Mouse (Mus musculus): ENCODE data around the gene Mvb12a. TPM values are rescaled to one million over a fixed set of nuclear protein-coding genes. Genes with fewer than 3 reads are reported as not detected.

Gene Mvb12a
- polyA plus RNA-seq (2015; fragmentation: Nextera tagmentation; extraction: Ambion mirVana), result 77.1 and 82.4 TPM in 2 replicates

- H3K36me3 ChIP-seq, result peaks cover 27% of the 10 kb centered on the region
- peak within 1 kb of the TSS; percentile 89 for H3K4me2 ChIP-seq
- H3K9ac ChIP-seq, result peak within 1 kb of the TSS; percentile 87
- H3K4me3 ChIP-seq, result peak within 1 kb of the TSS; percentile 93
- no peak within 1 kb of the TSS for H3K27ac ChIP-seq
- peak; percentile 88 for ATAC-seq (ENCODE audit: insufficient number of reproducible peaks, insufficient read depth, low FRiP score, low TSS enrichment, low read depth)
- no peaks in the 10 kb centered on the region for H3K9me3 ChIP-seq
- H3K27me3 ChIP-seq, result no peaks in the 10 kb centered on the region
- peaks cover 14% of the 10 kb centered on the region for H3K4me1 ChIP-seq
- under 1% methylated on average over 55 of the region's 55 CpGs for WGBS
These were observed at the start of gene Mvb12a for GRCm38 (mm10) chr8:71542632-71543343. Mvb12a (plus strand) TSS chr8:71542922.

- Histone ChIP-seq H3K27ac (no peak overlapping the region), H3K9me3 (no peaks in the 10 kb centered on the region), H3K4me1 (peaks cover 30% of the 10 kb centered on the region), H3K4me2 (peak overlapping the region; percentile 32), H3K4me3 (no peak overlapping the region), H3K27me3 (no peaks in the 10 kb centered on the region), H3K36me3 (peaks cover 50% of the 10 kb centered on the region), H3K9ac (no peak overlapping the region)
- ATAC-seq (ENCODE audit: insufficient number of reproducible peaks, insufficient read depth, low FRiP score, low TSS enrichment, low read depth), result no peak
- WGBS, result 21% methylated on average over 16 of the region's 16 CpGs
These were observed 47.7 kb upstream of the Mvb12a start for GRCm38 (mm10) chr8:71495039-71495438.

- H3K4me3 ChIP-seq, result no peak overlapping the region
- H3K27ac ChIP-seq, result peak overlapping the region; percentile 44; the same call in 1 of the 2 replicates
- ATAC-seq (ENCODE audit: insufficient number of reproducible peaks, insufficient read depth, low FRiP score, low TSS enrichment, low read depth), result no peak
- H3K4me2 ChIP-seq, result no peak overlapping the region
- peaks cover 28% of the 10 kb centered on the region for H3K4me1 ChIP-seq
- H3K36me3 ChIP-seq, result peaks cover 42% of the 10 kb centered on the region
- H3K27me3 ChIP-seq, result no peaks in the 10 kb centered on the region
- no peak overlapping the region; the same call in 1 of the 2 replicates for H3K9ac ChIP-seq
- WGBS, result 89% methylated on average over 5 of the region's 5 CpGs
- no peaks in the 10 kb centered on the region for H3K9me3 ChIP-seq
These were observed 46.9 kb upstream of the Mvb12a start for GRCm38 (mm10) chr8:71495811-71496210.

- Histone ChIP-seq H3K4me2 (no peak overlapping the region), H3K36me3 (peaks cover 36% of the 10 kb centered on the region), H3K4me1 (peaks cover 28% of the 10 kb centered on the region), H3K27me3 (no peaks in the 10 kb centered on the region), H3K9ac (no peak overlapping the region; the same call in 1 of the 2 replicates), H3K4me3 (no peak overlapping the region), H3K9me3 (no peaks in the 10 kb centered on the region), H3K27ac (peak overlapping the region; percentile 40; the same call in 1 of the 2 replicates)
- 22% methylated on average over 11 of the region's 11 CpGs for WGBS
- ATAC-seq (ENCODE audit: insufficient number of reproducible peaks, insufficient read depth, low FRiP score, low TSS enrichment, low read depth), result no peak
These were observed 46.2 kb upstream of the Mvb12a start for GRCm38 (mm10) chr8:71496481-71496880.

- 100% methylated on average over 1 of the region's 1 CpGs for WGBS
- peaks cover 28% of the 10 kb centered on the region for H3K4me1 ChIP-seq
- no peaks in the 10 kb centered on the region for H3K27me3 ChIP-seq
These were observed 45.6 kb upstream of the Mvb12a start for GRCm38 (mm10) chr8:71497077-71497645.

GRCm38 (mm10) chr8:71497881-71498501, 44.7 kb upstream of the Mvb12a start:
- Histone ChIP-seq H3K27ac (peak overlapping the region; percentile 44; the same call in 1 of the 2 replicates), H3K36me3 (peaks cover 21% of the 10 kb centered on the region), H3K27me3 (no peaks in the 10 kb centered on the region), H3K4me1 (peaks cover 28% of the 10 kb centered on the region), H3K9me3 (no peaks in the 10 kb centered on the region), H3K4me3 (no peak overlapping the region), H3K4me2 (0 out of 2 replicates have a peak overlapping the region, but pooled peaks have one; percentile 16), H3K9ac (peak overlapping the region; percentile 47; the same call in 1 of the 2 replicates)
- 21% methylated on average over 15 of the region's 15 CpGs for WGBS
- ATAC-seq (ENCODE audit: insufficient number of reproducible peaks, insufficient read depth, low FRiP score, low TSS enrichment, low read depth), result no peak

More at GRCm38 (mm10) chr8:71497077-71497645, 45.6 kb upstream of the Mvb12a start:
- peaks cover 29% of the 10 kb centered on the region for H3K36me3 ChIP-seq
- H3K9me3 ChIP-seq, result no peaks in the 10 kb centered on the region
- no peak overlapping the region for H3K9ac ChIP-seq
- H3K4me3 ChIP-seq, result no peak overlapping the region
- no peak for ATAC-seq (ENCODE audit: insufficient number of reproducible peaks, insufficient read depth, low FRiP score, low TSS enrichment, low read depth)
- no peak overlapping the region for H3K4me2 ChIP-seq
- no peak overlapping the region for H3K27ac ChIP-seq

GRCm38 (mm10) chr8:71498816-71499690, 43.7 kb upstream of the Mvb12a start:
- WGBS, result 34% methylated on average over 16 of the region's 16 CpGs
- Histone ChIP-seq H3K4me2 (peak overlapping the region; percentile 16; the same call in 1 of the 2 replicates), H3K36me3 (peaks cover 13% of the 10 kb centered on the region), H3K9me3 (no peaks in the 10 kb centered on the region), H3K4me3 (no peak overlapping the region), H3K9ac (peak overlapping the region; percentile 36; the same call in 1 of the 2 replicates), H3K27me3 (no peaks in the 10 kb centered on the region), H3K27ac (peak overlapping the region; percentile 28; the same call in 1 of the 2 replicates), H3K4me1 (peaks cover 28% of the 10 kb centered on the region)
- ATAC-seq (ENCODE audit: insufficient number of reproducible peaks, insufficient read depth, low FRiP score, low TSS enrichment, low read depth), result no peak

GRCm38 (mm10) chr8:71504349-71504748, 38.4 kb upstream of the Mvb12a start:
- H3K27me3 ChIP-seq, result peaks cover 39% of the 10 kb centered on the region
- no peaks in the 10 kb centered on the region for H3K9me3 ChIP-seq
- H3K9ac ChIP-seq, result no peak overlapping the region
- 86% methylated on average over 4 of the region's 4 CpGs for WGBS
- no peak overlapping the region for H3K4me2 ChIP-seq
- ATAC-seq (ENCODE audit: insufficient number of reproducible peaks, insufficient read depth, low FRiP score, low TSS enrichment, low read depth), result no peak
- peaks cover 11% of the 10 kb centered on the region for H3K4me1 ChIP-seq
- H3K4me3 ChIP-seq, result no peak overlapping the region
- H3K27ac ChIP-seq, result no peak overlapping the region
- no peaks in the 10 kb centered on the region for H3K36me3 ChIP-seq

- WGBS, result 96% methylated on average over 4 of the region's 4 CpGs
- Histone ChIP-seq H3K27me3 (peaks cover 48% of the 10 kb centered on the region), H3K9ac (no peak overlapping the region), H3K36me3 (no peaks in the 10 kb centered on the region), H3K27ac (no peak overlapping the region), H3K9me3 (no peaks in the 10 kb centered on the region), H3K4me1 (peaks cover 11% of the 10 kb centered on the region), H3K4me3 (no peak overlapping the region), H3K4me2 (no peak overlapping the region)
- ATAC-seq (ENCODE audit: insufficient number of reproducible peaks, insufficient read depth, low FRiP score, low TSS enrichment, low read depth), result no peak
These were observed 37.4 kb upstream of the Mvb12a start for GRCm38 (mm10) chr8:71505326-71505725.

GRCm38 (mm10) chr8:71505979-71506378, 36.7 kb upstream of the Mvb12a start:
- no peak overlapping the region for H3K4me2 ChIP-seq
- H3K27me3 ChIP-seq, result peaks cover 49% of the 10 kb centered on the region
- H3K36me3 ChIP-seq, result no peaks in the 10 kb centered on the region
- H3K4me3 ChIP-seq, result no peak overlapping the region
- peaks cover 11% of the 10 kb centered on the region for H3K4me1 ChIP-seq
- no peak overlapping the region for H3K9ac ChIP-seq
- no peaks in the 10 kb centered on the region for H3K9me3 ChIP-seq
- no peak overlapping the region for H3K27ac ChIP-seq
- ATAC-seq (ENCODE audit: insufficient number of reproducible peaks, insufficient read depth, low FRiP score, low TSS enrichment, low read depth), result no peak
- 90% methylated on average over 4 of the region's 4 CpGs for WGBS

- H3K36me3 ChIP-seq, result no peaks in the 10 kb centered on the region
- H3K4me1 ChIP-seq, result peaks cover 11% of the 10 kb centered on the region
- no peak overlapping the region for H3K27ac ChIP-seq
- H3K9me3 ChIP-seq, result no peaks in the 10 kb centered on the region
- under 1% methylated on average over 61 of the region's 61 CpGs for WGBS
- peak overlapping the region; percentile 53 for H3K9ac ChIP-seq
- H3K27me3 ChIP-seq, result peaks cover 53% of the 10 kb centered on the region
- ATAC-seq (ENCODE audit: insufficient number of reproducible peaks, insufficient read depth, low FRiP score, low TSS enrichment, low read depth), result peak; percentile 67
- H3K4me3 ChIP-seq, result peak overlapping the region; percentile 48
- peak overlapping the region; percentile 78 for H3K4me2 ChIP-seq
These were observed 35.1 kb upstream of the Mvb12a start for GRCm38 (mm10) chr8:71507589-71508104.

All from embryonic facial prominence, embryonic 13.5 days (tissue).